Mouse (Mus musculus) MEL (cell line): ENCODE measurements around the gene Prickle2. TPM values are rescaled to one million over a fixed set of nuclear protein-coding genes. Genes with fewer than 3 reads are reported as not detected.
A peak's percentile ranks its signal among the peaks of the same experiment; 100 is the strongest.

ENCODE experiments used
- DNase-seq: peaks from one replicate; pipeline ENCODE4 v3.0.0; 2011; ENCODE audit warnings: low read depth, low spot score
- H3K27ac ChIP-seq: 2 replicates; pipeline ENCODE4 v1.5.1; 2012; ENCODE audit warnings: low read depth, mild to moderate bottlenecking, control low read depth, low read length, moderate library complexity; ENCODE audit not compliant: control insufficient read depth
- H3K27me3 ChIP-seq, 2 experiments: fragments of 150-350 bp in 1 of 2; sonication (generic) in 1 of 2; 2 replicates each; pipeline ENCODE4 v1.6.1; 2012; ENCODE audit warnings: low read length in 2 of 2, mild to moderate bottlenecking in 2 of 2, improper control_type of control experiment in 1 of 2, moderate library complexity in 1 of 2; ENCODE audit not compliant: insufficient read depth in 2 of 2, control insufficient read depth in 1 of 2
- H3K36me3 ChIP-seq, 2 experiments: 2 replicates each; pipeline ENCODE4 v1.6.1; 2012 to 2014; ENCODE audit warnings: low read length in 2 of 2, improper control_type of control experiment in 1 of 2, inconsistent platforms in 1 of 2, mild to moderate bottlenecking in 1 of 2; ENCODE audit not compliant: insufficient read depth in 2 of 2, control insufficient read depth in 1 of 2
- H3K4me1 ChIP-seq, 2 experiments: fragments of 150-350 bp in 1 of 2; sonication (generic) in 1 of 2; 2 replicates each; pipeline ENCODE4 v1.6.1; 2012; ENCODE audit warnings: low read length in 2 of 2, improper control_type of control experiment in 1 of 2, mild to moderate bottlenecking in 1 of 2; ENCODE audit not compliant: insufficient read depth in 2 of 2, control insufficient read depth in 1 of 2
- H3K4me3 ChIP-seq, 2 experiments: fragments of 150-350 bp in 1 of 2; sonication (generic) in 1 of 2; 2 replicates each; pipeline ENCODE4 v1.5.1; 2012; ENCODE audit warnings: low read depth in 2 of 2, low read length in 2 of 2, mild to moderate bottlenecking in 2 of 2, moderate library complexity in 2 of 2, control low read depth in 1 of 2, improper control_type of control experiment in 1 of 2; ENCODE audit not compliant: control insufficient read depth in 1 of 2, insufficient read depth in 1 of 2
- H3K79me2 ChIP-seq: 2 replicates; pipeline ENCODE4 v1.6.1; 2012; ENCODE audit warnings: mild to moderate bottlenecking, low read length, moderate library complexity; ENCODE audit not compliant: control insufficient read depth, poor library complexity, insufficient read depth
- H3K9ac ChIP-seq: 2 replicates; pipeline ENCODE4 v1.6.1; 2012; ENCODE audit warnings: low read depth, mild to moderate bottlenecking, control low read depth, low read length, moderate library complexity; ENCODE audit not compliant: control insufficient read depth, poor library complexity, severe bottlenecking
- H3K9me3 ChIP-seq: fragments of 150-350 bp; sonication (generic); replicated peaks from 2 replicates; pipeline ENCODE4 v1.6.1; 2012; ENCODE audit warnings: mild to moderate bottlenecking, low read length, improper control_type of control experiment, moderate library complexity; ENCODE audit not compliant: insufficient read depth
- CTCF ChIP-seq, 3 experiments: IDR thresholded peaks in 2 of 3; conservative IDR thresholded peaks in 1 of 3; 2 replicates each; pipeline ENCODE4 v1.5.1; 2011 to 2012; ENCODE audit warnings: low read length in 3 of 3, low read depth in 2 of 3, mild to moderate bottlenecking in 2 of 3, improper control_type of control experiment in 1 of 3, inconsistent platforms in 1 of 3, mixed read lengths in 1 of 3, moderate library complexity in 1 of 3; ENCODE audit not compliant: control insufficient read depth in 1 of 3, insufficient read depth in 1 of 3, poor library complexity in 1 of 3, severe bottlenecking in 1 of 3
- E2F4 ChIP-seq: IDR thresholded peaks from 2 replicates; pipeline ENCODE4 v1.6.1; 2011; ENCODE audit warnings: low read depth, low read length, improper control_type of control experiment, borderline replicate concordance
- GABPA ChIP-seq: IDR thresholded peaks from 2 replicates; pipeline ENCODE4 v1.6.1; 2012; ENCODE audit warnings: low read depth, mild to moderate bottlenecking, inconsistent platforms, low read length, improper control_type of control experiment, moderate library complexity
- GATA1 ChIP-seq: IDR thresholded peaks from 2 replicates; pipeline ENCODE4 v1.6.1; 2011; ENCODE audit warnings: low read depth, low read length, improper control_type of control experiment
- KAT2A ChIP-seq: conservative IDR thresholded peaks from 2 replicates; pipeline ENCODE4 v1.6.1; 2012; ENCODE audit warnings: low read depth, low read length, improper control_type of control experiment, inconsistent platforms
- MAFK ChIP-seq: IDR thresholded peaks from 2 replicates; pipeline ENCODE4 v1.6.1; 2011; ENCODE audit warnings: low read depth, mild to moderate bottlenecking, low read length, improper control_type of control experiment, borderline replicate concordance
- MAX ChIP-seq: IDR thresholded peaks from 2 replicates; pipeline ENCODE4 v1.6.1; 2011; ENCODE audit warnings: low read length, improper control_type of control experiment
- MAZ ChIP-seq: IDR thresholded peaks from 2 replicates; pipeline ENCODE4 v1.6.1; 2012; ENCODE audit warnings: low read depth, mild to moderate bottlenecking, inconsistent platforms, low read length, improper control_type of control experiment
- MEF2A ChIP-seq: IDR thresholded peaks from 2 replicates; pipeline ENCODE4 v1.6.1; 2014; ENCODE audit warnings: low read depth, mild to moderate bottlenecking, inconsistent platforms, low read length, improper control_type of control experiment; ENCODE audit not compliant: poor library complexity, insufficient replicate concordance, severe bottlenecking; ENCODE audit errors: extremely low read depth
- NELFE ChIP-seq: IDR thresholded peaks from 2 replicates; pipeline ENCODE4 v1.6.1; 2011; ENCODE audit warnings: low read depth, low read length, improper control_type of control experiment
- NRF1 ChIP-seq: IDR thresholded peaks from 2 replicates; pipeline ENCODE4 v1.6.1; 2014; ENCODE audit warnings: low read depth, mild to moderate bottlenecking, inconsistent platforms, low read length, improper control_type of control experiment, moderate library complexity; ENCODE audit not compliant: poor library complexity, insufficient read depth, severe bottlenecking
- SIN3A ChIP-seq: IDR thresholded peaks from 2 replicates; pipeline ENCODE4 v1.6.1; 2012; ENCODE audit warnings: low read length, improper control_type of control experiment, inconsistent platforms
- SMC3 ChIP-seq: IDR thresholded peaks from 2 replicates; pipeline ENCODE4 v1.6.1; 2011; ENCODE audit warnings: low read depth, low read length, improper control_type of control experiment
- TAL1 ChIP-seq: IDR thresholded peaks from 2 replicates; pipeline ENCODE4 v1.6.1; 2012; ENCODE audit warnings: mild to moderate bottlenecking, inconsistent platforms, low read length, moderate library complexity, mixed read lengths
- TCF12 ChIP-seq: IDR thresholded peaks from 2 replicates; pipeline ENCODE4 v1.6.1; 2014; ENCODE audit warnings: low read depth, mild to moderate bottlenecking, inconsistent platforms, low read length, improper control_type of control experiment, moderate library complexity
- UBTF ChIP-seq: IDR thresholded peaks from 2 replicates; pipeline ENCODE4 v1.6.1; 2012; ENCODE audit warnings: low read depth, mild to moderate bottlenecking, inconsistent platforms, low read length, improper control_type of control experiment, moderate library complexity, borderline replicate concordance; ENCODE audit not compliant: insufficient read depth
- USF1 ChIP-seq: IDR thresholded peaks from 2 replicates; pipeline ENCODE4 v1.6.1; 2014; ENCODE audit warnings: low read depth, mild to moderate bottlenecking, inconsistent platforms, low read length, improper control_type of control experiment, moderate library complexity
- ZKSCAN1 ChIP-seq: IDR thresholded peaks from 2 replicates; pipeline ENCODE4 v1.6.1; 2012; ENCODE audit warnings: low read depth, mild to moderate bottlenecking, inconsistent platforms, low read length, improper control_type of control experiment, moderate library complexity
- ZMIZ1 ChIP-seq: IDR thresholded peaks from 2 replicates; pipeline ENCODE4 v1.6.1; 2012; ENCODE audit warnings: low read depth, mild to moderate bottlenecking, inconsistent platforms, low read length, improper control_type of control experiment, moderate library complexity
- polyA plus RNA-seq, 2 experiments: library from polyadenylated mRNA; stranded (reverse) in 1 of 2; unstranded in 1 of 2; fragments of >175 nt in 1 of 2; fragments of >200 nt in 1 of 2; gene quantifications; 2 replicates each; pipeline versions ENCODE4 v1.2.1 to v1.2.4; 2012; ENCODE audit warnings: low replicate concordance in 2 of 2, low read depth in 1 of 2; ENCODE audit not compliant: insufficient read length in 2 of 2, insufficient read depth in 1 of 2, missing spikeins in 1 of 2
- total RNA-seq: library from RNA; depleted of rRNA; stranded (reverse); fragments of 300-350 nt; gene quantifications from 2 replicates; pipeline ENCODE4 v1.2.3, GENCODE M21; 2012

Gene Prickle2
- total and polyA plus RNA-seq, 3 experiments: not detected

DNA sequence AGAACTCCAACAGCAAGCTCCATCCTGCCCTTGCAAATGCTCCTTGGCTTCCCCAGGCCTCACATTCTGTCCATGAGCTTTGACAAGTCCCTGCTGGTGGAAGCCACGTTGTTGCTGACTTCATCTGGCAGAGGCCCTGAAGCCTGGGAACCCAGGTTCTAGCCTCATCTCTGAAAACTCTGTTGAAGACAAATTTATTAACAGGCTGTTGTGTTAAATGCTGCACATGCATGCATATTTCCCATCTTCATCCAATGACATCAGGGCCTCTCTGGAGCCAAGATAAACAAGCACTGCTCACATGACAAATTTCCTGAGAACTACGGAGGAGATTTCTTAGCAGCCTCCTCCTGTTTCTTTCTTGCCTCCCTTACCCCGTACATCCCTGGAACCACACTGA is 259.3 kb downstream of the Prickle2 start:
- Histone ChIP-seq H3K79me2 (no peaks in the 10 kb centered on the region), H3K4me1 (no peaks in the 10 kb centered on the region), H3K27me3 (no peaks in the 10 kb centered on the region), H3K4me3 (no peak overlapping the region), H3K9ac (no peak overlapping the region), H3K9me3 (no peaks in the 10 kb centered on the region), H3K36me3 (no peaks in the 10 kb centered on the region), H3K27ac (no peak overlapping the region)
- TF ChIP-seq ZKSCAN1 (no peak), MAFK (no peak), GATA1 (no peak), NRF1 (no peak), ZMIZ1 (no peak), E2F4 (no peak), GABPA (no peak)
- DNase-seq: no peak

DNA sequence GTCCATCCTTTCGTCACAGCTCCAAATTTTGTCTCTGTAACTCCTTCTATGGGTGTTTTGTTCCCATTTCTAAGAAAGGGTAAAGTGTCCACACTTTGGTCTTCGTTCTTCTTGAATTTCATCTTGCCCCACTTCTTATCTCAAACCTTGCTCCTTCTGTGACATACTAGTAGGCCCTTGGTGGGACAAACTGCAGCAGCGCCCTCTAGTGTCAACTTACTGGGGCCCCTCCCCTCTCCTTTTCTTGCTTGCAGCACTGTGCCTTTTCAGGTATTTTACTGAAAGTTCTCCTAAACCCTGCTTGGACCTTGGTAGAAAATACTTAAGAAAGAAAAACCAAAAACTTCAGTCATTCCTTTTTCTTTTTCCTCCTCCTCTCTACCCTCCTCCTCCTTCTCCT is 264.8 kb downstream of the Prickle2 start:
- Histone ChIP-seq H3K4me1 (no peaks in the 10 kb centered on the region), H3K27ac (no peak overlapping the region), H3K9me3 (no peaks in the 10 kb centered on the region), H3K4me3 (no peak overlapping the region), H3K79me2 (no peaks in the 10 kb centered on the region), H3K9ac (no peak overlapping the region), H3K36me3 (no peaks in the 10 kb centered on the region), H3K27me3 (no peaks in the 10 kb centered on the region)
- peak; percentile 9 for DNase-seq
- TF ChIP-seq UBTF (no peak), NELFE (no peak), MAZ (no peak), MAX (no peak), CTCF (IDR thresholded peaks at IDR 0.05 in 2 of 3, conservative IDR thresholded peaks at IDR 0.05 in 1 of 3; ENCODE audit: control insufficient read depth in 1 of 3, insufficient read depth in 1 of 3, low read depth in 2 of 3, low read length in 3 of 3, poor library complexity in 1 of 3, severe bottlenecking in 1 of 3) (peak in 2 of 3 experiments; percentile 15 to 21; a peak in 3 of 6 replicates)

DNA sequence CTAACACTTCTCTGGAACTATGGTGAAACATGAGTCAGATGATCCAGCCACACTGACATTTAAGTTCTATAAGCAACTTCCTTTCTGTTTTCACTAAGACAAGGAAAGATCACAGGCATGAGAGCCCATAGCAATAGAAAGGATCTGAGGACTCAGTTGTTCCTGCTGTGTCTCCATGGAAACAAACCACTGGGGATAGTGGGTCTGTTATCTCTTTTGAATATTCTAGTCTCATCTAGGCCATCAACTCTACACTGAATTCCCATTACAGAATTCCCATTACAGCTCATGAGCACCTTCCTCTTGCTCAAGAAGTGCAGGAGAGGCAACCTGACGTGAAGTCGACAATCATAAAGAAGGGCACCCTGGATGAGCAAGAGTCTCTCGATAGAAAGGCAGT is 265.7 kb downstream of the Prickle2 start:
- no peak for DNase-seq
- Histone ChIP-seq H3K9me3 (no peaks in the 10 kb centered on the region), H3K27ac (no peak overlapping the region), H3K4me1 (no peaks in the 10 kb centered on the region), H3K27me3 (no peaks in the 10 kb centered on the region), H3K9ac (no peak overlapping the region), H3K4me3 (no peak overlapping the region), H3K36me3 (no peaks in the 10 kb centered on the region), H3K79me2 (no peaks in the 10 kb centered on the region)
- TF ChIP-seq SIN3A: no peak
- no peak for TF ChIP-seq TAL1
- TF ChIP-seq TCF12: no peak
- TF ChIP-seq MAFK: no peak
- TF ChIP-seq KAT2A: no peak
- TF ChIP-seq USF1: no peak
- TF ChIP-seq MAZ: no peak
- no peak for TF ChIP-seq MEF2A
- TF ChIP-seq SMC3: no peak
- no peak for TF ChIP-seq UBTF
